Mouse (Mus musculus): Measurements from ENCODE around the gene Lcmt2.

- no peak for TF ChIP-seq GATA1 (IDR thresholded peaks at IDR 0.05; ENCODE audit: borderline replicate concordance, low read length)
- no peak for TF ChIP-seq FLI1 (IDR thresholded peaks at IDR 0.05; ENCODE audit: low read length)
Measured at GRCm38 (mm10) chr2:121139266-121140017, 1.0 kb downstream of the Lcmt2 start.

Data from megakaryocyte, embryonic 14.5 days (primary cell).